Mouse (Mus musculus) intestine, embryonic 15.5 days (tissue): ENCODE data around the gene Rbms2. TPM values are rescaled to one million over a fixed set of nuclear protein-coding genes. Genes with fewer than 3 reads are reported as not detected.
"Not testable (repeated sequence)": the region's sequence is repeated elsewhere in the genome, so short reads cannot be mapped to it uniquely, and the experiment has no call there.

ENCODE experiments used
- ATAC-seq: fragments of 200-750 bp; cut with Nextera tagmentation; 2 replicates; pipeline ENCODE4 v1.8.0; 2017; ENCODE audit warnings: moderate TSS enrichment, moderate library complexity
- H3K27ac ChIP-seq: fragments of 300-500 bp; sonication (generic); 2 replicates; pipeline ENCODE4 v1.5.1; 2015; ENCODE audit warnings: mild to moderate bottlenecking, inconsistent platforms
- H3K27me3 ChIP-seq: fragments of 300-500 bp; sonication (generic); replicated peaks from 2 replicates; pipeline ENCODE4 v1.6.1; 2015; ENCODE audit warnings: inconsistent platforms
- H3K36me3 ChIP-seq: fragments of 300-500 bp; sonication (generic); 2 replicates; pipeline ENCODE4 v1.6.1; 2015; ENCODE audit warnings: inconsistent platforms
- H3K4me1 ChIP-seq: fragments of 300-500 bp; sonication (generic); replicated peaks from 2 replicates; pipeline ENCODE4 v1.6.1; 2015; ENCODE audit warnings: inconsistent platforms
- H3K4me2 ChIP-seq: fragments of 300-500 bp; sonication (generic); replicated peaks from 2 replicates; pipeline ENCODE4 v1.6.1; 2015; ENCODE audit warnings: mild to moderate bottlenecking, inconsistent platforms
- H3K4me3 ChIP-seq: fragments of 300-500 bp; sonication (generic); replicated peaks from 2 replicates; pipeline ENCODE4 v1.5.1; 2015; ENCODE audit warnings: inconsistent platforms
- H3K9ac ChIP-seq: fragments of 300-500 bp; sonication (generic); 2 replicates; pipeline ENCODE4 v1.6.1; 2015; ENCODE audit warnings: inconsistent platforms
- H3K9me3 ChIP-seq: fragments of 300-500 bp; sonication (generic); 2 replicates; pipeline ENCODE4 v1.6.1; 2016; ENCODE audit warnings: inconsistent platforms
- WGBS: fragments of 180-500 bp; shearing (Covaris S2); methylation state at CpG from one replicate; pipeline ENCODE4 v1.1.7; 2015; 5-methylcytosine and 5-hydroxymethylcytosine counted together
- polyA plus RNA-seq: library from polyadenylated mRNA; unstranded; fragments of >200 nt; fragmentation: Nextera tagmentation; extraction: Ambion mirVana; gene quantifications from 2 replicates; pipeline ENCODE4 v1.2.1, GENCODE M21; 2015

Rbms2 gene
- polyA plus RNA-seq, 1 experiment from 2014 or later, result 27.0 TPM

GRCm38 (mm10) chr10:128093496-128094294 lies 86.4 kb downstream of the Rbms2 start:
- WGBS, result 31% methylated on average over 13 of the region's 13 CpGs
- H3K4me1 ChIP-seq, result peaks cover 40% of the 10 kb centered on the region
- peaks cover 12% of the 10 kb centered on the region for H3K36me3 ChIP-seq
- H3K27me3 ChIP-seq, result no peaks in the 10 kb centered on the region
- H3K4me3 ChIP-seq, result peak overlapping the region; percentile 92
- no peak for ATAC-seq
- peak overlapping the region; percentile 89 for H3K4me2 ChIP-seq
- no peaks in the 10 kb centered on the region for H3K9me3 ChIP-seq
- H3K9ac ChIP-seq, result peak overlapping the region; percentile 81
- H3K27ac ChIP-seq, result peak overlapping the region; percentile 97

DNA sequence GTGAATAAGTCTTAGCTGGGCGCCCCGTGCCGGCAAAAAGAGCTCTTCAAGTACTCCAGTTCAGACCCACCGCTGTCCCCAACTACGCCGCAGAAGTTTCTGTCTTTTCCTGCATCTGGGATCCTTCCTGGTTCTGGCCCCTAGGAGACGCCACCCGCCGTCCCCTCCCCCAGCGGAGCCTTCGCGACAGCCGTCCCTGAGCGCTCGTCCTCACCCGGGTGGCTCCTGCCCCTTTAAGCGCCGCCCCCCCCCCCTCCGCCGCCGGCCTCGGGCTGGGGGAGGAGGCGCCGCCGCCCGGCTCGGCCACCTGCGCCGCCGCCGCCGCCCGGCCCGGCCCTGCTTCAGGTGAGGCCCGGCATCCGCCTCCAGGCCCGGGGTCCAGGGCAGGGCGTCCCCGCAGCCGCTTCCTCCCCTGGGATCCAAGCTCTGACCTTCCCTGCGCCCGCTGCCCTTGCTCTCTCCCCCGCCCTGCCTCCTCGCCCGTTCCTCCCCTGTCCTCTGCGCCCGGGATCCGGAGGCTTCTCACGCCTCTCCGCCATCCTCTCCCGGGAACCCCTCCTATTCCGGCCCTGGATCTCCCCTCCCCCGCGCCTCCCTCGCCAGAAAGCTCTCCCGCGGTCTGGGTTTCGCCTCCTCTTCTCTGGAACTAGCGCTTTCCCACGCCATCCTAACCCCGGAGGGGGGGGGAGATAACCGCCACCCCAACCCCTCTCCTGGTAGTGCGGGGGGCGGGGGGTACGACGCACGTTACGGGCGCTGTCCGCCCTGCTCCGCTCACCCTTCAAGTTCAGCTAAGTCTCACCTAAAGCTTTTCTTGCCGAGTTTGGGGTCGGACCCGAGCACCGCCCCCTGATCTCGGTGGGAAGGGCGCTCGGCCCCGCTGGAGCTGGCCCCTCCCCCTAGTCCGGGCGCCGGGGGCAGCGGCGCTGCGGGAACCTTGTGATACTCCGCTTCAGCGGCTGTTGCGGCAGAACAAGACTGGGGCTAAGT lies 87.3 kb downstream of the Rbms2 start:
- H3K36me3 ChIP-seq, result peaks cover 21% of the 10 kb centered on the region
- H3K4me2 ChIP-seq, result peak overlapping the region; percentile 89
- under 1% methylated on average over 74 of the region's 88 CpGs for WGBS
- H3K4me3 ChIP-seq, result peak overlapping the region; percentile 92
- peak; percentile 68 for ATAC-seq
- peak overlapping the region; percentile 81 for H3K9ac ChIP-seq
- H3K27ac ChIP-seq, result peak overlapping the region; percentile 97
- peaks cover 33% of the 10 kb centered on the region for H3K4me1 ChIP-seq
- H3K27me3 ChIP-seq, result no peaks in the 10 kb centered on the region
- H3K9me3 ChIP-seq, result no peaks in the 10 kb centered on the region

DNA sequence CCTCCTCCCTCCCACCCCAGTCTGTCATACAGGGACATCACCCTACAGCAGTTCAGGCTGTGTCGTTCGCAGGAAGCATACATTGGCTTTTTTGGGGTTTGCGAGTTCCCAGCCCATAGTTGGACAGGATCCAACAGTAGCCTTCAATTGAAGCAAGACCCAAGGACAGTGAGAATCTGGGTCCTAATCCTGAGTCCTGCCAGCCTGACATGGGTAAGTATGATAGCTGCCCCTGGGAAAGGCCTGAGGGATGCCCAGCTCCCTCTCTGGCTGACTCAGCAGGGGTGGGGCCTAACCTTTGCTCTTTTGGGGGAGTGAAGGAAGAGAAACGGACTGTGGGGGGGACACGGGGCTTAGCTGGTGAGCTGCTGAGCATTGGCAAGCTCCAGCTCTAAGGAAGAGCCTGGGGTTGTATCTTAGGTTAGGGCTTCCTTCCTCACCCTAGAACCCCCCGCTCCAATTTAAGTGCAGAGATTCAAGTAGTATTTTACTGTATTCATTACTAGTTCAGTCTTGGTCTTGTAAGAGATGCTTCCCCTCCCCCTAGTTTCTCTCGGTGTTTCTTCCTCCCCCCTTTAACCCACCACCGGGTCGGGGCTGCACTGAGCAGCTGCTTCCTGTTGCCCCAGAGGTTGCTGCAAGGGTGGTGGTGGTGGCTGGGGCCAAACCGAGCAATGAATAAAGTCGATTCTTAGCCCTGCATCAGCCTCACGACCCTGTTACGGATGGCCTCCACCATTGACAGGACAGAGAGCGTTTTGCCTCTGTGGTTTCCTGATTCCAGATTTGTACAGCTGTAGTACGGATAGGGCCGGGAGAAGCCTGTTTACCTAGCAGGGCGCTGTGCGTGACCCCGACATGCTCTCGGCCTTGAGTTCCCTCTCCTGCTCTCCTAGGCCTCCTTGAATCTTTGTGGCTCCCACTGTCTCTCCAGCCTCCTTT lies 88.3 kb downstream of the Rbms2 start, which contains the start of gene Baz2a:
TSS of gene Baz2a (plus strand) at position 14 of the 942 bp plus-strand sequence.
- H3K36me3 ChIP-seq, result peaks cover 23% of the 10 kb centered on the region
- H3K27ac ChIP-seq, result peak within 1 kb of the TSS; percentile 97
- peak within 1 kb of the TSS; percentile 92 for H3K4me3 ChIP-seq
- ATAC-seq, result peak; percentile 37
- H3K9ac ChIP-seq, result peak within 1 kb of the TSS; percentile 81
- no peaks in the 10 kb centered on the region for H3K27me3 ChIP-seq
- under 1% methylated on average over 20 of the region's 20 CpGs for WGBS
- H3K9me3 ChIP-seq, result no peaks in the 10 kb centered on the region
- H3K4me2 ChIP-seq, result peak within 1 kb of the TSS; percentile 89
- peaks cover 33% of the 10 kb centered on the region for H3K4me1 ChIP-seq

DNA sequence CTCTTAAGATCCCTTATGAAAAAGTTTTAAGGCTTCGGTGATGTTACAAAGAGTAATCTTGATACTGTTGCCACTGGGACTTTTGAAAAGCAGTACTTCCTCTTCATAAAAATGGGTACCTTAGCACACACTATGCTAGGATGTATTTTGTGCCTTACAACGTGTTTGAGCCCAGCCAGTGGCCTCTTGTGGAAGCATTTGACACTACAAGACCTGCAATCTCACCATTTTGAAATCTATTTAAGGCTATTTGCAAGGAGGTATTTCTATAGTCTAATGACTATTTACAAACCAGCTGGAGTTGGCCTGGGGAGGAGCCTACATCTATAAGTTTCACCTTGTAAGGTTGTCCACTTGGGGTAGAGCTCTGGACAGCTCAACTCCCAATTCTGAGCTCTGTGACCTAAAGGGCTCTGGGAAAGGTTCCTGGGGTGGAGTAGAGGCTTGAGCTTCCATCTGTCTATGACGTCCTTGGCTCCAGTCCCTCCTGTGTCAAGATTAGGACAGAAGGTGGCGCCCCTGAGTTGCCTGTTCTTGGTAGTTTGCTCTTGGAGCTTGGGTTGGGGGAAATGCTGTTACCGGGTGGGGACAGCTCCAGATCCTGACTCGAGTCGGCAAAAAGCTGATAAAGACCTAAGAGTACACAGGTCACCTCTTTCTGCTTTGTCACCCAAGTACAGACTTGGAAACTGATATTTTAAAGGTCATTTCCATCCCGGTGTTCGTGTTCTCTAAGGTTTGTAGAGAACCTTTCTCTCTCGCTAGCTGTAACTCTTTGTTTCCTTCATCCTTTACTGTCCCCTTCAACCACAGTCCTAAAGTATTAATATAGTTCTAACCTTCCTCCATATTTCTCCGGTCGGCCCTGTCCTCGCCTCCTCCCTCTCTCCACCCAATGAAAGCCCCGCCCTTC lies 89.2 kb downstream of the Rbms2 start:
- peak overlapping the region; percentile 92 for H3K4me3 ChIP-seq
- peak overlapping the region; percentile 97 for H3K27ac ChIP-seq
- WGBS, result 6% methylated on average over 14 of the region's 14 CpGs
- H3K9ac ChIP-seq, result peak overlapping the region; percentile 81
- peaks cover 31% of the 10 kb centered on the region for H3K36me3 ChIP-seq
- ATAC-seq, result peak; percentile 79
- H3K4me2 ChIP-seq, result peak overlapping the region; percentile 89
- H3K27me3 ChIP-seq, result no peaks in the 10 kb centered on the region
- H3K9me3 ChIP-seq, result no peaks in the 10 kb centered on the region
- peaks cover 33% of the 10 kb centered on the region for H3K4me1 ChIP-seq

DNA sequence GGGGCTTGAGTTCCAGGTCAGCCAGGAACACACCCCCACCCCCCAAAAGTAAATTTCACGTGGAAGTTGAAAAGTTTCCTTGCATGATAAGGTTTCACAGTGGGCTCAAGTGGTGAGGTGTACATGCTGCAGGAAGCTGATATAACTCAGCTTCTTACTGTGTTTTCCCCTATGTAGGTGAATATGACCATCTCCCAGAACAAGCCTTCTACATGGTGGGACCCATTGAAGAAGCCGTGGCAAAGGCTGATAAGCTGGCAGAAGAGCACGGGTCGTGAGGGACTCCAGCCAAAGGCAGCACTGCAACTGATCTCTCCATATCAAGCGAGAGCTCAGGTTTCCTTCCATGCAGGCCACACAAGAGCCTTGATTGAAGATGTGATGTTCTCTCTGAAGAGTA lies 90.3 kb downstream of the Rbms2 start:
- Histone ChIP-seq H3K27ac (no peak overlapping the region), H3K36me3 (peaks cover 40% of the 10 kb centered on the region), H3K27me3 (no peaks in the 10 kb centered on the region), H3K4me2 (no peak overlapping the region), H3K4me3 (no peak overlapping the region), H3K4me1 (peaks cover 32% of the 10 kb centered on the region), H3K9me3 (no peaks in the 10 kb centered on the region), H3K9ac (no peak overlapping the region)
- WGBS, result 56% methylated on average over 5 of the region's 5 CpGs
- ATAC-seq, result no peak

GRCm38 (mm10) chr10:128088181-128088580 lies 91.9 kb downstream of the Rbms2 start:
- Histone ChIP-seq H3K9ac (no peak overlapping the region), H3K27ac (no peak overlapping the region), H3K4me3 (no peak overlapping the region), H3K4me2 (no peak overlapping the region), H3K27me3 (no peaks in the 10 kb centered on the region), H3K36me3 (peaks cover 41% of the 10 kb centered on the region), H3K4me1 (peaks cover 21% of the 10 kb centered on the region), H3K9me3 (no peaks in the 10 kb centered on the region)
- no peak for ATAC-seq
- WGBS, result 88% methylated on average over 5 of the region's 5 CpGs

DNA sequence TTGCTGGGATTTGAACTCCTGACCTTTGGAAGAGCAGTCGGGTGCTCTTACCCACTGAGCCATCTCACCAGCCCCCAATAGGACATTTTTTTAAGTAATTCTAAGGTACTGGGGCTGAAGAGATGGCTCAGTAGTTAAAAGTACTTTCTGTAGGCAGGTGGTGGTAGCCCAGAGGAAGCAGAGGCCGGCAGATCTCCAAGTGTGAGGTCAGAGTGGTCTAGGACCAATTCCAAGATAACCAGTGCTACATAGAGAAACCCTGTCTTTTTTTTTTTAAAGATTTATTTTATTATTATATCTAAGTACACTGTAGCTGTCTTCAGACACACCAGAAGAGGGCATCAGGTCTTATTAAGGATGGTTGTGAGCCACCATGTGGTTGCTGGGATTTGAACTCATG lies 92.9 kb downstream of the Rbms2 start:
- not testable (repeated sequence) for ATAC-seq

DNA sequence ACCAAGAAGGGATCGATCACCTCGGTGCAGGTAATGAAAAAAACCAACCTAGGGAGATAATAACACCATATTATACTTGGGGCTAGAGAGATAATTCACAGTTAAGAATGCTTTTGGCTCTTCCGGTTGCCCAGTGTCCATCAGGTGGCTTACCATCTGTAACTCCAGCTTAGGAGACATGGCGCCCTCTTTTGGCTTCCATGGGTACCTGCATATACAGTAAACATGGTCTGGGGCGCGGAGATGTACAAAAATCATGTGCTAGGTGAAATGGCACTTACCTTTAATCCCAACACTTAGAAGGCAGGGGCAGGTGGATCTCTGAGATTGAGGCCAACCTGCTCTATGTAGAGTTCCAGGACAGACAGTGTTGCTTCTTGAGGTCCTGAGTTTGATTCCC lies 93.7 kb downstream of the Rbms2 start:
- peaks cover 11% of the 10 kb centered on the region for H3K4me1 ChIP-seq
- no peak for ATAC-seq
- H3K36me3 ChIP-seq, result peaks cover 41% of the 10 kb centered on the region
- no peaks in the 10 kb centered on the region for H3K9me3 ChIP-seq
- no peak overlapping the region for H3K27ac ChIP-seq
- WGBS, result 76% methylated on average over 6 of the region's 6 CpGs
- H3K27me3 ChIP-seq, result no peaks in the 10 kb centered on the region
- H3K9ac ChIP-seq, result no peak overlapping the region
- H3K4me3 ChIP-seq, result no peak overlapping the region
- H3K4me2 ChIP-seq, result no peak overlapping the region

More for the DNA sequence above, 92.9 kb downstream of the Rbms2 start:
- not testable (repeated sequence) for H3K9ac ChIP-seq, H3K27me3 ChIP-seq, H3K4me2 ChIP-seq, H3K9me3 ChIP-seq, H3K27ac ChIP-seq, H3K4me3 ChIP-seq
- peaks cover 20% of the 10 kb centered on the region for H3K4me1 ChIP-seq
- H3K36me3 ChIP-seq, result peaks cover 41% of the 10 kb centered on the region
- WGBS, result 87% methylated on average over 2 of the region's 2 CpGs

- no peak overlapping the region for H3K27ac ChIP-seq
- no peak for ATAC-seq
- 0 out of 2 replicates have a peak, but pooled peaks cover 10% of the 10 kb centered on the region for H3K4me1 ChIP-seq
- no peaks in the 10 kb centered on the region for H3K27me3 ChIP-seq
- H3K9me3 ChIP-seq, result no peaks in the 10 kb centered on the region
- peak overlapping the region; percentile 94 for H3K9ac ChIP-seq
- H3K4me3 ChIP-seq, result peak overlapping the region; percentile 84
- H3K4me2 ChIP-seq, result peak overlapping the region; percentile 77
- 2% methylated on average over 3 of the region's 3 CpGs for WGBS
- peaks cover 34% of the 10 kb centered on the region for H3K36me3 ChIP-seq
Measured at GRCm38 (mm10) chr10:128084160-128084559, 95.9 kb downstream of the Rbms2 start.

DNA sequence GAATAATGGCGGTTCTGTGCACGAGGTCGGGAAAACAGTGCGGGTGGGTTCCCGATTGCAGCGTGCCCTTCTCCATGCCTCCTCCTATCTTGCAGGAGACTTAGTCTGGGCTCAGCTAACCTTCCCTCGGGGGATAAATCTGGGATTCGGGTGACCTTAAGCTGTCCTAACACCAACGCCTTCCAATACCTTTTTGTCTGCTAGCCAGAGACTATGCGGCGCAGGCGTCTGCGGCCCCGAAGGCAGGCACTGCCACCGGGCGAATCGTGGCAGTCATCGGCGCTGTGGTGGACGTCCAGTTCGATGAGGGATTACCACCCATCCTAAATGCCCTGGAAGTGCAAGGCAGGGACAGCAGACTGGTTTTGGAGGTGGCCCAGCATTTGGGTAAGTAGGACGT lies 96.4 kb downstream of the Rbms2 start:
- Histone ChIP-seq H3K9ac (peak overlapping the region; percentile 94), H3K9me3 (no peaks in the 10 kb centered on the region), H3K36me3 (peaks cover 29% of the 10 kb centered on the region), H3K4me1 (0 out of 2 replicates have a peak, but pooled peaks cover 10% of the 10 kb centered on the region), H3K27me3 (no peaks in the 10 kb centered on the region), H3K4me2 (peak overlapping the region; percentile 77), H3K4me3 (peak overlapping the region; percentile 84), H3K27ac (peak overlapping the region; percentile 85)
- under 1% methylated on average over 22 of the region's 22 CpGs for WGBS
- ATAC-seq, result no peak
